Mouse (Mus musculus): ENCODE measurements around the gene Fam25c. TPM values are rescaled to one million over a fixed set of nuclear protein-coding genes. Genes with fewer than 3 reads are reported as not detected.

Fam25c gene
- not detected in 2 replicates for polyA plus RNA-seq (2015; fragmentation: Nextera tagmentation; extraction: Ambion mirVana)

DNA sequence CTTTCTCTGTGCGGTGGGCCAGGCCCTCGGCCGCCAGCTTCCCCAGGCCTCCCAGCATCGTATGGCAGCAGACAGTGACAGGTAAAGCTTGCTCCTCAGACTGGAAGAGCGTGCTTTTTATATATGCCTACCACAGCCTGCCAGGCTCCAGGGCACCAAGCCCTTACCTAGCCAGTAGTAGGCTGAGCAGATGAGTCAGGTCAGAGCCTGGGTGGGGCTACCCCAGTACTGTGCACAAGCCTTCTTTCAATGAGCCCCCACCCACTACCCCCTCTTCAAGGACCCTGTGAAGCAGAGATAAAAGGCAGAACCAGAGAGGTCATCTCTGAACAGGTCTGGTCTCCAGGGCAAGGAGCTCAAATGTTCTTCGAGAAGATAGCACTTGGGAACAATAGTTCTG is at the start of gene Fam25c:
TSS of gene Fam25c (minus strand) at position 133 of the 400 bp plus-strand sequence.
- Histone ChIP-seq H3K4me2 (no peak within 1 kb of the TSS), H3K4me1 (replicated peaks) (no peaks in the 10 kb centered on the region), H3K36me3 (no peaks in the 10 kb centered on the region), H3K27ac (no peak within 1 kb of the TSS), H3K9me3 (replicated peaks) (no peaks in the 10 kb centered on the region), H3K4me3 (no peak within 1 kb of the TSS), H3K9ac (no peak within 1 kb of the TSS), H3K27me3 (no peaks in the 10 kb centered on the region)
- 65% methylated on average over 6 of the region's 6 CpGs for WGBS
- no peak; the same call in 1 of the 2 replicates for ATAC-seq (replicated peaks; ENCODE audit: insufficient number of reproducible peaks, insufficient read depth, low FRiP score, low read depth)

- WGBS = 96% methylated on average over 7 of the region's 7 CpGs
- H3K36me3 ChIP-seq = peaks cover 52% of the 10 kb centered on the region
- peak overlapping the region; percentile 40 for H3K27ac ChIP-seq
- no peaks in the 10 kb centered on the region for H3K27me3 ChIP-seq
- no peak overlapping the region for H3K4me2 ChIP-seq
- peaks cover 11% of the 10 kb centered on the region for H3K4me1 ChIP-seq (replicated peaks)
- no peak overlapping the region for H3K9ac ChIP-seq
- no peak for ATAC-seq (replicated peaks; ENCODE audit: insufficient number of reproducible peaks, insufficient read depth, low FRiP score, low read depth)
- no peaks in the 10 kb centered on the region for H3K9me3 ChIP-seq (replicated peaks)
- H3K4me3 ChIP-seq = no peak overlapping the region
Measured at GRCm38 (mm10) chr14:34403424-34403823, 48.2 kb upstream of the Fam25c start.

- Histone ChIP-seq H3K9ac (no peak overlapping the region), H3K27me3 (no peaks in the 10 kb centered on the region), H3K36me3 (peaks cover 51% of the 10 kb centered on the region), H3K27ac (peak overlapping the region; percentile 40), H3K9me3 (replicated peaks) (no peaks in the 10 kb centered on the region), H3K4me1 (replicated peaks) (peaks cover 11% of the 10 kb centered on the region), H3K4me3 (no peak overlapping the region), H3K4me2 (no peak overlapping the region)
- WGBS = 50% methylated on average over 8 of the region's 8 CpGs
- ATAC-seq (replicated peaks; ENCODE audit: insufficient number of reproducible peaks, insufficient read depth, low FRiP score, low read depth) = 0 out of 2 replicates have a peak, but pooled peaks have one; percentile 51
Measured at GRCm38 (mm10) chr14:34402871-34403270, 47.6 kb upstream of the Fam25c start.

DNA sequence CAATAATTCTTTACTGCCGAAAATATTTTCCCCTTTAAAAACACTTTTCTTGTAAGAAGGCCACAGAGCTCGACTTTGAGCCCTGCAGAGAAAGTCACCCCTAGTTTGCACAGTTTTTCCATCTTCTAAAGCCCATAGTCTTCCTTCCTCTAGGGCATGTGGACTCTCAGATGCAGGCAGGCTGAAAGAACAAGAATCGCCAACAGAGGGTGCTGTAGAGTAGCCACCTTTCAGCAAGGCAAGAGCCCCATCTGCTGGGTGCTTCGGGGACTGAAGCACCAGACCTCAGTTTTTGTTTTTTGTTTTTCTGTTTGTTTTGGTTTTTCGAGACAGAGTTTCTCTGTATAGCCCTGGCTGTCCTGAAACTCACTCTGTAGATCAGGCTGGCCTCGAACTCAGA is 45.9 kb upstream of the Fam25c start:
- no peak for ATAC-seq (replicated peaks; ENCODE audit: insufficient number of reproducible peaks, insufficient read depth, low FRiP score, low read depth)
- Histone ChIP-seq H3K4me3 (no peak overlapping the region), H3K4me2 (no peak overlapping the region), H3K9me3 (replicated peaks) (no peaks in the 10 kb centered on the region), H3K4me1 (replicated peaks) (peaks cover 11% of the 10 kb centered on the region), H3K27ac (no peak overlapping the region), H3K36me3 (peaks cover 35% of the 10 kb centered on the region), H3K9ac (no peak overlapping the region), H3K27me3 (no peaks in the 10 kb centered on the region)
- WGBS = 52% methylated on average over 6 of the region's 6 CpGs

DNA sequence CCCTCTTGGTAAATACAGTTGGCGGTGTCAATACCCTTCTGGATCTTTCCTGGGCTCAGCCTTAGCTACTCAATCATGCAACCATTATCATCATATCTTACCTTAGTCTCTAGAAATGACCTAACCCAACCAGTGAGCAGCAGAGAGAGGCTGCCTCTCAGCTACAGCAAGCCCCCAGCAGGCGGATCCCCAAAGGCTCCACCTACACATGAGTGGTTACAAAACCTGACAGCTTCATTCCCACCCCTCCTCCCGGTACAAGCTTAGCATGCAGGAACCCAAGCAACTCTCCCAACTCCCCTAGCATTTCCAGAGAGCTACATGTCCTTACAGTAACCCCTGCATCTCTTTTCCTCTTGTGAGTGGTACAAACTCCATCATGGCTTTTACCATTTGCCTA is 44.8 kb upstream of the Fam25c start:
- ATAC-seq (replicated peaks; ENCODE audit: insufficient number of reproducible peaks, insufficient read depth, low FRiP score, low read depth) = no peak
- H3K4me3 ChIP-seq = no peak overlapping the region
- H3K27me3 ChIP-seq = no peaks in the 10 kb centered on the region
- peaks cover 30% of the 10 kb centered on the region for H3K36me3 ChIP-seq
- H3K9me3 ChIP-seq (replicated peaks) = no peaks in the 10 kb centered on the region
- H3K4me1 ChIP-seq (replicated peaks) = peaks cover 11% of the 10 kb centered on the region
- no peak overlapping the region for H3K27ac ChIP-seq
- no peak overlapping the region for H3K9ac ChIP-seq
- H3K4me2 ChIP-seq = no peak overlapping the region
- 85% methylated on average over 3 of the region's 3 CpGs for WGBS

DNA sequence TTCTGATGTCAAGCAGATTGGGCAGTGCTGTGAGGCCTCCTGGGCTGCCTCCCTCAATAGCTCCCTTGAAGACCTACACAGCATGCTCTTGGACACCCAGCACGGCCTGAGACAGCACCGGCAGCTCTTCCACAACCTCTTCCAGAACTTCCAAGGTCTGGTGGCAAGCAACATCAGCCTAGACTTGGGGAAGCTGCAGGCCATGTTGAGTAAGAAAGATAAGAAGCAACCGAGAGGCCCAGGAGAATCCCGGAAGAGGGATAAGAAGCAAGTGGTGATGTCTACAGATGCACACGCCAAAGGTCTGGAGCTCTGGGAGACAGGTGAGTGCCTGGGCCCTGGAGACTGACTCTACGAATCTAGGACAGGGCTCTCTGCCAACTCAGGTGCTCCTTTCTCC is 44.1 kb upstream of the Fam25c start:
- H3K27me3 ChIP-seq = no peaks in the 10 kb centered on the region
- no peak overlapping the region for H3K4me2 ChIP-seq
- no peak overlapping the region for H3K27ac ChIP-seq
- no peaks in the 10 kb centered on the region for H3K9me3 ChIP-seq (replicated peaks)
- H3K4me1 ChIP-seq (replicated peaks) = peaks cover 8% of the 10 kb centered on the region
- 77% methylated on average over 6 of the region's 6 CpGs for WGBS
- ATAC-seq (replicated peaks; ENCODE audit: insufficient number of reproducible peaks, insufficient read depth, low FRiP score, low read depth) = no peak
- no peak overlapping the region for H3K4me3 ChIP-seq
- no peak overlapping the region for H3K9ac ChIP-seq
- peaks cover 28% of the 10 kb centered on the region for H3K36me3 ChIP-seq

GRCm38 (mm10) chr14:34398901-34399300 is 43.7 kb upstream of the Fam25c start:
- peaks cover 28% of the 10 kb centered on the region for H3K36me3 ChIP-seq
- H3K9me3 ChIP-seq (replicated peaks) = no peaks in the 10 kb centered on the region
- no peak overlapping the region for H3K4me2 ChIP-seq
- no peak overlapping the region for H3K9ac ChIP-seq
- 85% methylated on average over 21 of the region's 21 CpGs for WGBS
- no peaks in the 10 kb centered on the region for H3K27me3 ChIP-seq
- H3K4me1 ChIP-seq (replicated peaks) = peaks cover 8% of the 10 kb centered on the region
- no peak overlapping the region for H3K4me3 ChIP-seq
- no peak overlapping the region for H3K27ac ChIP-seq
- no peak for ATAC-seq (replicated peaks; ENCODE audit: insufficient number of reproducible peaks, insufficient read depth, low FRiP score, low read depth)

GRCm38 (mm10) chr14:34397871-34398270 is 42.6 kb upstream of the Fam25c start:
- H3K9me3 ChIP-seq (replicated peaks) = no peaks in the 10 kb centered on the region
- H3K4me2 ChIP-seq = no peak overlapping the region
- peaks cover 3% of the 10 kb centered on the region for H3K4me1 ChIP-seq (replicated peaks)
- no peaks in the 10 kb centered on the region for H3K27me3 ChIP-seq
- H3K9ac ChIP-seq = no peak overlapping the region
- ATAC-seq (replicated peaks; ENCODE audit: insufficient number of reproducible peaks, insufficient read depth, low FRiP score, low read depth) = no peak
- WGBS = 88% methylated on average over 5 of the region's 5 CpGs
- no peak overlapping the region for H3K27ac ChIP-seq
- peaks cover 22% of the 10 kb centered on the region for H3K36me3 ChIP-seq
- no peak overlapping the region for H3K4me3 ChIP-seq

DNA sequence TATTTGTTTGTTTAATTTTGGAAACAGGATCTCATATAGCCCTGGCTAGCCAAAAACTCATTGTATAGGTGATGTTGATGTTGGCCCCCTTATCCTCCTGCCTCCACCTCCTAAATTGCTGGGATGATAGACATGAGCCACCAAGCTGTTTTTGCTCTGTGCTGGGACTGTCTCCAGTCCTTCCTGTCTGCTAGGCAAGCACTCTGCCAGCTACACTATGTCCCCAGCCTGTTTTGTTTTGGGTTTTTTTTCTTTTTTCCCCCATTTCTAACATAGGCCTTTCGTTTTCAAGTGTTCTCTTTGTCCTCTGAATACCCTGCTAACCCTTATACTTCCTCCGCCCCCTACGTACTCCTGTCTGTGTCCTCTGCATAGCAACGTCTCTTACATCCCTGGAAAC is 38.1 kb upstream of the Fam25c start:
- no peak for ATAC-seq (replicated peaks; ENCODE audit: insufficient number of reproducible peaks, insufficient read depth, low FRiP score, low read depth)

GRCm38 (mm10) chr14:34382921-34383704 is 27.9 kb upstream of the Fam25c start:
- H3K27ac ChIP-seq = no peak overlapping the region
- 85% methylated on average over 9 of the region's 9 CpGs for WGBS

More for the DNA sequence above, 38.1 kb upstream of the Fam25c start:
- no peak overlapping the region for H3K9ac ChIP-seq
- H3K9me3 ChIP-seq (replicated peaks) = 0 out of 2 replicates have a peak, but pooled peaks cover 5% of the 10 kb centered on the region
- 62% methylated on average over 4 of the region's 4 CpGs for WGBS
- H3K4me2 ChIP-seq = no peak overlapping the region
- no peaks in the 10 kb centered on the region for H3K27me3 ChIP-seq
- H3K36me3 ChIP-seq = peaks cover 4% of the 10 kb centered on the region; the same call in 1 of the 2 replicates
- H3K4me1 ChIP-seq (replicated peaks) = no peaks in the 10 kb centered on the region; the same call in 1 of the 2 replicates
- no peak overlapping the region for H3K4me3 ChIP-seq
- H3K27ac ChIP-seq = no peak overlapping the region

GRCm38 (mm10) chr14:34378560-34379331 is 23.5 kb upstream of the Fam25c start:
- peak overlapping the region; percentile 84 for H3K27ac ChIP-seq
- H3K4me3 ChIP-seq = peak overlapping the region; percentile 20
- ATAC-seq (replicated peaks; ENCODE audit: insufficient number of reproducible peaks, insufficient read depth, low FRiP score, low read depth) = peak; percentile 37
- WGBS = 34% methylated on average over 11 of the region's 11 CpGs
- 0 out of 2 replicates have a peak, but pooled peaks cover 5% of the 10 kb centered on the region for H3K36me3 ChIP-seq
- peak overlapping the region; percentile 12; the same call in 1 of the 2 replicates for H3K9ac ChIP-seq
- H3K9me3 ChIP-seq (replicated peaks) = no peaks in the 10 kb centered on the region
- peaks cover 24% of the 10 kb centered on the region for H3K4me1 ChIP-seq (replicated peaks)
- peak overlapping the region; percentile 53 for H3K4me2 ChIP-seq
- no peaks in the 10 kb centered on the region for H3K27me3 ChIP-seq

More at GRCm38 (mm10) chr14:34382921-34383704, 27.9 kb upstream of the Fam25c start:
- H3K9ac ChIP-seq = no peak overlapping the region
- H3K9me3 ChIP-seq (replicated peaks) = no peaks in the 10 kb centered on the region
- H3K4me1 ChIP-seq (replicated peaks) = peaks cover 10% of the 10 kb centered on the region
- ATAC-seq (replicated peaks; ENCODE audit: insufficient number of reproducible peaks, insufficient read depth, low FRiP score, low read depth) = no peak
- H3K4me3 ChIP-seq = no peak overlapping the region
- H3K36me3 ChIP-seq = 0 out of 2 replicates have a peak, but pooled peaks cover 5% of the 10 kb centered on the region
- H3K4me2 ChIP-seq = no peak overlapping the region
- H3K27me3 ChIP-seq = no peaks in the 10 kb centered on the region
